Mouse (Mus musculus) kidney, adult 9 months (tissue): ENCODE data around the gene Ubl5.
"Not testable (repeated sequence)": the region's sequence is repeated elsewhere in the genome, so short reads cannot be mapped to it uniquely, and the experiment has no call there.

Experiments used
- DNase-seq: peaks from one replicate; pipeline ENCODE4 v3.0.0; 2022

Gene Ubl5

DNA sequence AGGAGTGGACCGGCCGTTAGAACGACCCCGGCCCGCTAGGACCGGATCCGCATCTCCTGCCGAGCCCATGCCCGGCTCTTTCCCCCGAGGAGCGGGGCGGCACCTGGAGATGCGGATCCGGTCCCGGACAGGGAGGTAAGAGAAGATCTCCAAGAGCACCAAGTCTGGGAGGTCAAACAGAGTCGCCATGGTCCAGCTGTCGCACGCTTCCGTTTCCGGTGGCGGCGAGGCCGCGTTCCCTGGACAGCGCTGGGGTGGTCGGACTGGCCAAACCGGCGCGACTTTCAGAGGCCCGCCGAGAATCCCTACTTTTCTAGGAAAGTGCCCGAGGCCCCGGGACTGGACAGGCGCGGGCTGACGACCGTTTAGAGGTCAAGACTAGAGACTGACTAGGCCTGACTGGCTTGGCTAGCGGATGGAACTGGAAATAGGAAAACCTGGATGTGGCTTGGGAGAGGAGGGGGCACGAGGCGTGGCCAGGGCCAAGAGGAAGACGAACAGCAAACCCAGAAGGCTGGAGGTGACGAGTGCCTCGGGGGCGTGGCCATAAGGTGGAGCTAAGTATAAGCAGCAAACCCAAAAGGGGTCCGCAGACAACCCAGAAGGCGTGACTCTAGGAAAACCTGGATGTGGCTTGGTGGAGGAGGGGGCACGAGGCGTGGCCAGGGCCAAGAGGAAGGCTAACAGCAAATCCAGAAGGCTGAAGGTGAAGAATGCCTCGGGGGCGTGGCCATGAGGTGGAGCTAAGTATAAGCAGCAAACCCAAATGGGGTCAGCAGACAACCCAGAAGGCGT, at the start of gene Ubl5:
Gene Ubl5, plus strand, starts transcription at position 778 of the 795 bp plus-strand sequence.
- DNase-seq: peak; percentile 80

DNA sequence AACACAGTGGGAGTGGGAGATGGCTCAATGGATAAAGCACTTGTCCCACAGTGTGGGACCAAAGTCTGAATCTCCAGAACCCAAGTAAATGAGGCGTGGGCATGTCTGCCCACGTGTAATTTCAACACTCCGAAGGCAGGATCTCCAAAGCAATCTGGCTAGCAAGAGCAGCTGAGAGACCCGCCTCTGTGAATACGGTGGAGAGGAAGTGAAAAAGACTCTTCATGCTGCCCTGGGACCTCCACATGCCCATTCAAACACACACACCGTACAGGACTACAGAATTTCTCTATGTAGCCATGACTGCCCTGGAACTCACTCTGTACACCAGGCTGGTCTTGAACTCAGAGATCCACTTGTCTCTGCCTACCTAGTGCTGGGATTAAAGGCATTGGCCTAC, 41.4 kb upstream of the Ubl5 start:
- DNase-seq: no peak

DNA sequence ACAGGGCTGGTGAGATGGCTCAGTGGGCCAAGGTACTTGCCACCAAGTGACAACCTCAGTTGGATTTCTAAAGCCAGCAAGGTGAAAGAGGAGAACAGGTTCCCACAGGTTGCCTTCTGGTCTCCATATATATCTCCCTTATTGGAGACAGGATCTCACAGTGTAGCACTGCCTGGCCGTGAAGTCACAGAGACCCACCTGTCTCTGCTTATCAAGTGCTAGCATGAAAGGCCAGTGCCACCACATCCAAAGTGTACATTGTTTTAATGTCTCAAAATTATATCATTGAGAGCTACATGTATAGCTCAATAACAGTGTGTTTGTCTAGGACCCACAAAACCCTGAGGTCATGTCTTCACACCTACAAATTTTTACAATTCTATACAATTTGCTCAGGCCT, 36.4 kb upstream of the Ubl5 start:
- DNase-seq: no peak

DNA sequence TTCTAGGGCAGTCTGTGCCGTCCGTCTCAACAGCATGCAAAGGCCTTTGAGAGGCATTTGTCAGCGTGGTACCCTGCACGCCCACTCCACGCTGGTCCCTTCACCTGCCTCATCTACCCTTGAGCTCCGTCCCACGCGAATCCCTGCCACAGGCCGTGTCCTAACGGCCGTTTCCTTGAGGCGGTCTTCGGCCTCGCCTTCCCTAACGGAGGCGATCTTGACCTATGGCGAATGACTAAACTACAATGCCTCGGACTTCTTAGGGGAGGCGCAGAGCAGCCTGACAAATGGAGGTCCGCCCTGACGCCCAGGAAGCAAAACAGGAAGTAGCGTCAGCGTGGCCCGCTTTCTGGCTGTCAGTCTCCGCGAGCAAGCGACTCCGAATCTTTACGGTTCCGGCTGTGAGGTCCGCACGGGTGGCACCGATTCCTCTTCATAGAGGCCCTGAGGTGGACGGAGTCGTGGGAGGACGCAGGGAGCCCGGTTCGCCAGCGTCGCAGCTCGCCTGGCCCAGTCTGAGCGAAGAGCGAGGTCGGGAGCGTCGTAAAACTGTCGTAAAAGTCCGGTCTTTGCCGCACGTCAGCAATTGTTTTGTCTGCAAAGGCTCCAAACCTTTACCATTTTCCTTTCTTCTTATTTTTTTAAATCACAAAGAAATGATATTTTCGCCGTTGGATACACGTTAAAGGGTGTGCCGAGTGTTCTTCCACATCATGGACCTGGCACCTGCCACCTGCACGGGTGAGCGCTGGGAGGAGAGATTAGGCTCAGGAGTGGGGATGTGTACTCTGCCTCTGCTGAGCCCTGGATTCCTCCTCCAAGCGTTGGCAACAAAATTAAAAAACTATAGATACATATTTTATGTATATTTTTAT, 35.3 kb upstream of the Ubl5 start:
- DNase-seq: peak; percentile 86

DNA sequence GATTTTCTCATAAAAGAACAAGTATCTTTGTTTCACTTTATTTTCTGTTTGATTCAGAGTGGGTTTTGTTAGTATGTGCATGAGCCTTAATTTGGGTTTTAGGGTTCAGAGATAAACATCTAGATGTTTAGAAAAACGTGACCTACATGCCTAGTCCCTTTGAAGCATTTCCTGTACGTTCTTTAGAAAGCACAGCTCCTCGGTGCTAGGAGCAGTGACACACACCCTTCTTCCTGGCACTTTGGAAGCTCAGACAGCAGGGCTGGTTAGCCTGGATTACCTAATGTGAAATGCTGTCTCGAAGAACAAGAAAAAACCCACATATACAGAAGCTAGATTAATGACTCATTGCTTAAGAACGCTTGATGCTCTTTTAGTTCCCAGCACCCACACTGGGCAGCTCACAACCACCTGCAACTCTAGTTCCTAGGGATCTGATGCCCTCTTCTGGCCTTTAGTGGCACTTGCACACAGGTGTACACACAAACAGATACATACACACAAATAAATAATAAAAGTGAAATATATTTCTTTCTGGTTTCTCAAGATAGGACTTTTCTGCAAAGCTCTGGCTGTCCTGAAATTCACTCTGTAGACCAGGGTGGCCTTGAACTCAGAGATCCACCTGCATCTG, 32.7 kb upstream of the Ubl5 start:
- no peak for DNase-seq

DNA sequence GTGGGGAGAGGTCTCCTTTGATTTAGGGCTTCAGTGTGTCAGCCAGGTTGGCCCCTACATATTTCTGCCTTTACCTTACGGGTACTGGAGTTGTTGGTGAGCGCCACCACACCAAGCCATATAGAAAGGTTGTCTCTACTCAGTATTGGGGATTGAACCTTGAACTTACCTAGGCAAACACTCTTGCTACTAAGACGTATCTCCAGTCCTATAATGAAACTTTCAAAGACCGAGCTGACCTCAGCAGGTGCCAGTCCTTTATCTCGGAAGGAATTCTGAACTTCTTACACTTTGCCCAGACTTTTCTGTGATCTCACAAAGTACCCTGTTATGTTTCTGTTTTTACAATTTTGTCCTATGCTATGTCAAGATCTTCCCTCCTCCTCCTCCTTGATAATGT, 30.7 kb upstream of the Ubl5 start:
- DNase-seq: no peak

DNA sequence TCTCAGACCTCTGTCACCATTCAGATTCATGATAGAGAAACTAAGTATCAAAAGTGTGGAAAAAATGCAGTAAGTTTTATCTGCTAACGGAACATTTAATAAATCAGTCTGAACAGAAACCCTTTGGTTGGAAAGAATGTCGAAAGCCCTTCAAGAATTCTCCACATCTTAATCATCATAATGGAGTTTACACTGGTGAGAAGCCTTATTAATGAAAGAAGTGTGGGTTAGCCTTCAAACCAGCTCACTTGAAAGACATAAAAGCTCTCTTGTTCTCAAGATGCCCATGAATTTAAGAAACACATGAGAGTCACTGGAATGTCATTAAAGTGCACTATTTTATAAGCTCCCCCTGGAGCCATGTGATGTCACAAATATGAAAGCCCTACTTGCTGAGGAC, 26.0 kb upstream of the Ubl5 start:
- DNase-seq: no peak

DNA sequence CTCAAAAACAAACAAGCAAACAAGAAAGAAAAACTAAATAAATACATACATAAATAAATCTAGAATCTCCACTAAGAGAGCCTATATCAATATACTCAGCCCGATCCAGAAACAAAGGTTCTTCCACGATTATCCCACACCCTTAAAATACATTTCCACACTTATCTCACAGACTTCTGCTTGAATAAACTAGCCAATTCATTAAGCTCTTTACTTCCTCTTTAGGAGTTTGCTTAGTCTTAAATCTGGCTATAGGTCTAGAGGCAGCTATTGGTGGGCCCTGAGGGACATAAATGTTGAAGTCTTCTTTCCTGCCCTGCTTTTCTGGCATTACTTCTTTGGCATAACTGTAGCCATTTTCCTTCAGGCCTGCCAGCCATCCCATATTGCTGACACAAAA, 11.3 kb upstream of the Ubl5 start:
- DNase-seq: no peak

DNA sequence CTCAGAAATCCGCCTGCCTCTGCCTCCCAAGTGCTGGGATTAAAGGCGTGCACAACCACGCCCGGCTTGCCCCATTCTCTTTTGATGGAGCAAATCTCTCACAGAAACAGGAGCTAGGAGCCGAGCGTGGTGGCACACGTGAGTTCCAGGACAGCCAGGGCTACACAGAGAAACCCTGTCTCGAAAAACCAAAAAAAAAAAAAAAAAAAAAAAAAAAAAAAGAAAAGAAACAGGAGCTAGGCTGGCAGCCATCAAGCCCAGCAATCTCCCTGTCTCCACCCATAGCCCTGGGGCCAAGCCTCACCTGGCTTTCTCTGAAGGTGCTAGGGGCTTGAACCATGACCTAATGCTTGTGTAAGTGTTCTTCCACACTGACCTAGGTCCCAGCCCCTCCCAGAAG, 7.0 kb upstream of the Ubl5 start:
- DNase-seq: not testable (repeated sequence)

DNA sequence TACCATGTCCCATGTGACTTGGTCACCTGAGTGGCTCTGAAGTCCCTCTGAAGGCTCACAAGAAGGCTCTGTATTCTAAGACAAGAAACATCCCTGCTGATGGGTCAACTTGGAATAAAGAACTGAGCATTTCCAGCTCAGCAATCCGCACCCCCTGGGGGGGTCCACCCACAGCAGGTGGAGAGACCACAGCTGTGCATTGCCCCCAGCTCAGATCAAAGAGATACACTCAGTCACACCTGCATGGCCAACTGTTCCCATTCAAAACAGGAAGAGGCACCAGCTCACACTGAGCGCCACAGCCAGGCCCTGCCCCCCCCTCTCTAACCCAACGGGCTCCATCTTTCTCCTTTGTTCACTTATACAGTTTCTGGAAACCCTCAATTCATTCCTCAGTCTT, 6.4 kb upstream of the Ubl5 start:
- no peak for DNase-seq

DNA sequence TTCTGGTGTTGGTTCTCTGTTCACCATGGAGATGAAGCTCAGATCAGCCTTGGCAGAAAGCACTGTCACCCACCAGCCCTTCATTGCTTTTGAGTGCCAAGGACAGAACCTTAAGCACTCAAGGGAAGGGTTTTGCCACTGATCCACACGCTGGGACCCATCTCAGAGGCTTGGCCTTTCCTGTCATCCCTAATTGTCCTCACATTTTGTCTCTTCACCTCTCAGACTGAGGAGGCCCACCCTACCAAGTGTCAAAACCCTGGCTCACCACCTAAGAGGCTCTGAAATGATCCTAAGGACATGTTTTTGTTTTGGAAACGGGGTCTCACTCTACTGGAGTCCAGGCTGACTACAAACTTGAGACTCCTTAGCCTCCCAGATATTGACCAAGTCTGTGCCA, 5.9 kb upstream of the Ubl5 start:
- no peak for DNase-seq

DNA sequence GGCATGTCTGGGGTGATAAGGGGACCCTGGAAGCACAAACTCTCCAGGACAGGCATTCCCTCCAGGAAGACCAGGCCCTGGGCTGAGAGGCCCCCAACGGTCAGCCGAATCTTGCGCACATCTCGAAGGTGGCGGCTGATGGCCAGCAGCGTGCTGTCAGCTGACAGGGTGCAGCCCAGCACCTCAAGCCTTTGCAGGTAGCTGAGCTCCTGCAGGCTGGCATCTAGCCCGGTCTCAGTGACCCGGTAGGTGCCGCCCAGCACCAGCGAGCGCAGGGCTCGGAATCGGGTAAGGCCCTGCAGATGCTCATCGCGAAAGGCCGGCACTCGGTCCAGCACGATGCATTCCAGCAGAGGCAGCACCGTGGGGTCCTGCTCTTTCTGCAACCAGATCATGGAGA, 4.1 kb upstream of the Ubl5 start:
- DNase-seq: no peak

DNA sequence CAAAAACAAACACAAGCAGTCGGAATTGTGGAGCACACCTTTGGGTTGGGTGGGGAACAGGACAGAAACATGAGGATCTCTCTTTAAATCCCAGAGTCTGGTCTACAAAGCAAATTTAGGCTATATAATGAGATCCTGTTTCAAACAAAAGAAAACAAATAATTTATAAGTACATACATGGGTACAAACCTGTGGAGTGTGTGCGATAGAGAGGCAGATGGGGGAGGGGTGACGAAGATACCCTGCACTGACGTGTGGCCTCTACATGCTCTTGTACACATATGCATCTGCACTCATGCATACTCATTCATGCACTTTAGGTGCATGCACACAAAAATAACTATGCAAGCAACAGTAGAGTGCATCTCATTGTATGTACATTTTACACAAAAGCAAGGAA, 3.2 kb upstream of the Ubl5 start:
- DNase-seq: no peak

DNA sequence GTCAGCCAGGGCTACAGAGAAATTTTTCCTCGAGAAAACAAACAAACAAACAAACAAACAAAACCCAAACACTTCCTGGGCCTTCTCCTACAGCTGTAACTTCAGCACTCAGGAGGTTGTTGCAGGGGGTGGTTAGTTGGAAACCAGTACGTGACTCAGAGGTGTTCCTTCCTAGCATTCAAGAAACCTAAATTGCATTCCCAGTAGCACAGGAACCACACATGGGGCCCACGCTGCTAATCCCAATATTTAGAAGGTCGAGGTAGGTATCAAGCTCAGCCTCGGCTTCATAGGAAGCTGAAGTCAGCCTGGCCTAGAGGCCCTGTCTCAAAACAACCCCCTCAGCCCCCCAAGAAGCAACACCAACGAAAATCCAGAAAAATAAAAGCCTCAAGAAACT, 1.2 kb upstream of the Ubl5 start:
- no peak for DNase-seq

DNA sequence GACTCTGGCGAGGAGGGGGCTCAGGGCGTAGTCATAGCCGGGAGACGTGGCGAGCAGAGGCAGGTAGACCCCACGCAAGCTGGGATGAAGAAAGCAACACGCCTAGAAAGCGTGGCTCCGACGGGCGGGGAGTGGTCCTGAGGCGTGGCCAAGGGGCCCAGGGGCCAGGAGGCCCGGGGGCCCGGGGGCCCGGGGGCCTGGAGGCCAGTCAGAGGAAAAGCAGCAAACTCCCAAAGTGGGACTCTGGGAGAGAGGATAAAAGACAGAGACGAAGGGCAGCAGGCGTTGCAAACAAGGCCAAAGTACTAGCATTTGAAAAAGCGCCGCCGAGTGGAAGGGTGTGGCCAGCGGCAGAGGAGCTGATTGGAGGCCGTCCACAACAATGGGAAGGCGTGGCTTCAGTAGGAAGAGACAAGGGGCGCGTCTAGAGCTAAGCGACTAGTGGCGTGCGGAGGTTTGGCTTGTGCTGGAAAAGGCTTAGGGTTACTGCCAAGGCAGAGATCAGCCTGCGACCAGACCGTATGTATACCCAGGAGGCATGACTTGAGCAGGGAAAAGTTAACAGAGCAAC, 303 bp downstream of the Ubl5 start:
- DNase-seq: peak; percentile 90

DNA sequence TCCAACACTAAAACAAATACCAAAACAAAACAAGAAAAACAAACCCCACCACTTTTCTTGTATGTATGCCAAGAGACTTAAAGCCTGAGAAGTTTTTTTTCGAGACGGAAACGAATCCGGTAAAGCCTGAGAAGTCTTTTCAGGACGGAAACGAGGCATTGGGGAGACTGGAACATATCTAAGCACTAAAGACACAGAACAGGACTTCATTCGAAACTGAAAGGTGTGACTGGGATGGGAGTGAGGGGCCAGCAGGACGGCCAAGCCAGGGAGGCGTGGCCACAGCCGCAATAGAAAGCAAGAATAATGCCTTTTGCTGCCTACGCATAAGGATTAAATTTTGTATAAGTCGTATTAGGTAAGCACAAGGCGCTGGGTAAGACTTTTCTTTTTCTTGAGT, 1.1 kb downstream of the Ubl5 start:
- no peak for DNase-seq

DNA sequence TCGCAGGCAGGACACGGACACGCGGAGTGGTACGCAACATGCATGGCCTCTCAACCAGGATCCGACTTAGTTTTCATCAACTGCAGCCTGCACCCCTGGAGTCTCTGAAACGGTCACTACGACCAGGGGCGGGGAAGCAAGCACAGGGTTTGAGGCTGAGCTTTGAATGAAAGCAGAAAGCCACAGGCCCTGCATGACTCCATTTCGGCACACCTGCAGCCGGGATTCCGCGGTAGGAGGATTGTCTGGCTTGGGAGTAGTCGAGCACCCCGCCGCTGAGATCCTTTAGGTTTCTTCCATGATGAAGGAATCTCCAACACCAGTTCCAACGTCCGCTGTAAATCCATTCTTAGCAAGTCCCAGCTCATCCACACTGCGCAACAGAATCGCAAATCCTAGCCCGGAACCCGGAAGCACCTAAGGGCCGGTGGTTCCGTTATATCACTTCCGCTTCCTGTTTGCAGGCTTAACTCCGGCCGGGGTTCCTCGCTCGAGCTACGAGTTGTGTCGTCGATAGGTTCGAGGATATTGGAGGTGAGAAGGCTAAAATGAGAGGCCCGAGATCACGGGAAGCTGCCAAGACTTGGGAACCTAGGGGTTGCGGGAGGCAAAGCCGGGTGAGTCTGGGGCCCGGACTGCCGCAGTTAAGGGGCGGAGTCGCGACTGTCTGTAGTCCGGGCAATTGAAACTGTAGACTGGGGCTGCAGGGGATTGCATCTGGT, 1.8 kb downstream of the Ubl5 start, which contains the start of gene Fbxl12:
Gene Fbxl12, minus strand, starts transcription at position 408 of the 722 bp plus-strand sequence.
- peak; percentile 83 for DNase-seq

DNA sequence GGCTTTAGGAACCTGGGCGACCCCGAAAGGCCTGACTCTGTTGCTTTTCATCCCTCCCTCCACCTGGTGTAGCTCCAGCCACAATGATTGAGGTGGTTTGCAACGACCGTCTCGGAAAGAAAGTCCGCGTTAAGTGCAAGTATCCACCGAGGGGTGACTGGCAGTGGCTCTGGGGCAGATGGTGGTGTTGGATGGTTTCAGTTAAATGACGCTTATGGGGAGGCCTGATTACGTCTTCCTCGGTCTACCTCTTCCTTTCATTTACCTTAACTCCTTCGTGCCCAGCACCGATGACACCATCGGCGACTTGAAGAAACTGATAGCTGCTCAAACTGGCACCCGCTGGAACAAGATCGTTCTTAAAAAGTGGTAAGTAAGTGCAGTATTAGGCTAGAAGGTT, 2.4 kb downstream of the Ubl5 start:
- peak; percentile 27 for DNase-seq

DNA sequence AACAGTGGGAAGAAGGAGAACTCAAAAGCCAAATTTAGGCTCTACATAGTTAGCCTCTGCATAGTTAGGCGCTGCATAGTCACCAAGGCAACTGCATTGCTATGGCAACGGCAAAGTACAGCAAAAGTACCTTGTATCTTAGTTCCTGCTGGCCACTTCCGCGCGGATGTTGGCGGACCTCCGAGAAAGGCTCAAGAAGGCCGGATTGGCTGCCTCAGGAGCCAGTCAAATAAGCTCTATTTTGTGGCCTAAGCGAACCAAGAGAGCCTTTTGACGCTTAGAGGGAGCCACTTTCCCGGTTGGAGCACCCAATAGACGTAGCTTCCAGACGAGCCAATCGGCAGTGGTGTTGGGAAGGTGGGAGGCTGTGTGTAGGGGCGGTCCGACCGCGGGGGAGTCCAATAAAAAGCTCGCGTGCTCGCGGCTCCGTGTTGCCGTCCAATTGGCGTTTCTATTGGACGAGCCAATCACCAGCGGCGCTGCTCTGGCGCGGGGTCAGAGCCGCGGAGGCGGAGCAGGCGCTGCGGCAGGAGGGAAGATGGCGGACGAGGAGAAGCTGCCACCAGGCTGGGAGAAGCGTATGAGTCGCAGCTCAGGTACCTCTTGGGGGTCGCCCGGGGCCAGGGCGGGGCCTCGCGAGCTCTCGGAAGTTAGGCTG, 9.1 kb downstream of the Ubl5 start, which contains the start of gene Pin1:
Gene Pin1, plus strand, starts transcription at position 494 of the 658 bp plus-strand sequence.
- peak; percentile 100 for DNase-seq

DNA sequence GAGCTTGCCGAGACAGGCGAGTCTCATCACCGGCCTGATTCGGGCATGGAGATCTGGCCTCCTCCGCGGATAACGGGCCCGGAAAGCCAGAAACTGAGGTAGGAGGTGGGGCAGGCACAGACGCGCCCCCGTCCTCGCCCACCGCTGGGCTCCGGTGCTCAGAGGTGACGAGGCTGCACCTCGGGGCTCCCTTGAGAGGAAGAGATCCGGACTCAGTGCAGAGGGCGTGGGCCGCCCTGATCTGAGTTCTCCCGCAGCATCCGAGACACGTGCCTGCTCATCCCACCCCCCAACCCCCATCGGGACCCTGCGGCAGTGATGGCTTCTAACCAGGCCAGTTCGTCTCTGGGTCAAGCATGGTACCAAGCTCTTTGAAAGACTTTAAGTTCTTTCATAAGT, 9.6 kb downstream of the Ubl5 start:
- no peak for DNase-seq

DNA sequence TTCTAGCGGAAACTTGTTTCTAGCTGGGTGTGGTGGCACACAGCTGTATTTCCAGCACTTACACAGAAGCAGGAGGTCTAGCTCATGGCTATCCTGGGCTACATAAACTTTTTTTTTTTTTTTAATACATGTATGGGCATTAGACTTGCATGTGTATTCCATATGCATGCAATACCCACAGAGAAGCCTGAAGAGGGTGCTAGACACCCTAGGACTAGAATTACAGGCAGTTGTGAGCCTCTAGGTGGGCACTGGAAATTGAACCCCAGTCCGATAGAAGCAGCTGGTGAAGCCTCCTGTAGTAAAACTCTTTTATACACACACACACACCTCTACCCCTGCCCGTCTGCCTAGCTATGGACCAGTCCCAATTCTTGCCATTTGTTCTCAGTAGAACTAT, 11.2 kb downstream of the Ubl5 start:
- no peak for DNase-seq

DNA sequence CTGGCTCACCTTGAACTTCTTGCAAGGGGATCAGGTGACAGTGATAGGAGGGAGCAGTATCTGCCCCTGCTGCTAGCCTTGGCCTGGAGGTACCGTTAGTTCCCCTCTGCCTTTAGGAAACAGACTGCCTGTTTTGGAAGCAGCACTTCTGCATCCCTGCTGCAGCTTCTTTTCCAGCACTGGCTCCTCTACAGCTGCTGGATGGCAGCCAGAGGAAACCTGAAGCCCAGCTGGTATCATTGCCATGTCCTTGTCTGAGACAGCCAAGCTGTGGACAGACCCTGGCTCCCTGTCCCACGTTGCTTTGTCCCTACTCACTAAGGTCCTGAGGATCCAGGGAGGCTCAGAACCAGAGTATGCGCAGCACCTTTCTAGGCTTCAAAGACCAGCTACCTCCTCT, 14.9 kb downstream of the Ubl5 start:
- no peak for DNase-seq
